Mouse (Mus musculus): ENCODE measurements around the gene Ptms.

The Ptms gene

DNA sequence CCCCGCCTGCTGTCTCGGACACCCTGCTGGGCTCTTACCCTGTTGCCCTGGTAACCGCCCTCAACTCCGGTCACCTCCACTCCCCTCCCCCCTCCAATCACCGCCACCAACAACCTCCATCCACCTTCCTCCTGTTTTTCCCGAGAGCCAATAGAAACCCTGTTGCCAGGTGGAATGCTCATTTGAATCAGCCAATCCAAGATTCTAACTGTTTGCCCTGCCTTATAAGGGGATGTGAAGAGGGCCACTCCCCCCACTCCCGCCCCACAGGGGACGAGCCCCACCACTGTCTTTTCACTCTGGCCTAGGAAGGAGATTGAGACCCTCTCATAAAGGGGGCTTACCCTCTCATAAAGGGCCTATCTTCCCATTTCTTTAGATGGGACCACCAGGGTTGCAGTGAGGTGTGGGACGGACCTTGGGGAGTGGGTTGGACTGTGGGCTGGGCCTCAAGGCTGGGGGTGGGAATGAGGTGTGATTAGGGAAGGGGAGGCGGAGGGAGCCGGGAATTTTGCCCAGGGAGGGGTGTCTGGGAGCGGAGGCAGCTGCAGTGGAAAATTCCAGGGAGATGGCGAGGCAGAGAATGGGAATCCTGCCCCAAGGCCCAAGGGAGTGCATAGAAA, at the start of gene Ptms:
Gene Ptms (minus strand): TSS at position 409 of the 623 bp plus-strand sequence.
- peak; percentile 99 for DNase-seq (ENCODE audit: low read depth, low spot score)

DNA sequence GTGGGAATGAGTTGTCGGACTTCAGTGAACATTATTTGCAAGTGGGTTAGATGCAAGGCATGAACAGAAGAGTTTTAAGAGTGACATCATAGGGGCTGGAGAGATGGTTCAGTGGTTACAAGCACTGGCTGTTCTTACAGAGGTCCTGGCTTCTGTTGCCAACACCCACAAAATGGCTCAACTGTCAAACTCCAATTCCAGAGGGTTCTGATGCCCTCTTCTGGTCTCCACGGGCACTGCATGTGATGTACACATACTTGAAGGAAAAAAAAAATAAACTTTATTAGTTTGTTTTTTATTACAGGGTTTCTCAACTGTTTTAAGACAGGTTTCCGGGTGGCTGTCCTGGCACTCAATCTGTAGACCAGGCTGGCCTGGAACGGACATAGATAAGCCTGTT, 47.9 kb upstream of the Ptms start:
- no peak for DNase-seq (ENCODE audit: low read depth, low spot score)

DNA sequence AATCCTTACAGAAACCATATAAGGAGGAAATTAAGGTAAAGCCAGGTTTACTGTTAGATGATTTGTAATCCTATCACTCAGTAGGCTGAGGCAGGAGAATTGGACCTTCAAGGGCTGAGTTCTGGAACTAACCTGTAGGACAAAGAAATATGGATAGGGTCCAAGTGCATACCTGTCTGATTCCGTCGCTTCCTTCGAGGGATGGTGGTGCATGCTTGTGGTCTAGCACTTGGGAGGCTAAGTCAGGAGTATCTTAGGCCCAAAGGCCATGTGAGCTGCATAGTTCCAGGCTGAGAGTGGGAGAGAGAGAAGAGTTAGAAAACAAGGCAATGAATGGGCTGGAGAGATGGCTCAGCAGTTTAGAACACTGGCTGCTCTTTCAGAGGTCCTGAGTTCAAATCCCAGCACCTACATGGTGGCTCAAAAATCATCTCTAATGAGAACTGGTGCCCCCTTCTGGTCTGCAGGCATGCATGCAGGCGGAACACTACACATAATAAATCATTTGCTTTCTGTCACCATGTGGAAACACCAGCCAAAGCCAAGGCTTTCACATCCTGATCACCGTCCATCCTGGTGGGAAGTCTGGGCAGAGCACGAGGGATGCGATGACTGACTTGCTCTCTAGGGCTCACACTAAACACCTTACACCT, 46.7 kb upstream of the Ptms start:
- DNase-seq (ENCODE audit: low read depth, low spot score): no peak

DNA sequence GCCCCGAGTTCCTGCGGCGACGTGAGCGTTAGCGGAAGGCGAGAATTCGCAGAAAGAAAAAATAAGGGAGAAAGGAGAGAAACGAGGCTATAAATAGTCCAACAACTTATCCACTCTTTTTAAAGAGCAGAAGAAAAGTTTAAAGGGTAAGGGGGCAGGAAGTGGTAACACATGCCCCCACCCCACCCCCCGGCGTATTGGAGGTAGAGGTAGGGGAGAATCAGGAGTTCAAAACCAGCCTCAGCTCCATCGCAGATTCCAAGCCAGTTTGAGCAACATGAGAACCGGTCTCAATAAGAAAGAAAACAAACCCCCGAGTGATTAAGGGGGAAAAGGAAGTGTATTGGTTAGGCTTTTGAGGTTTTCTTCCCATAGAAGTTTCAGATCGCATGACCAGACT, 45.8 kb upstream of the Ptms start:
- DNase-seq (ENCODE audit: low read depth, low spot score): no peak

DNA sequence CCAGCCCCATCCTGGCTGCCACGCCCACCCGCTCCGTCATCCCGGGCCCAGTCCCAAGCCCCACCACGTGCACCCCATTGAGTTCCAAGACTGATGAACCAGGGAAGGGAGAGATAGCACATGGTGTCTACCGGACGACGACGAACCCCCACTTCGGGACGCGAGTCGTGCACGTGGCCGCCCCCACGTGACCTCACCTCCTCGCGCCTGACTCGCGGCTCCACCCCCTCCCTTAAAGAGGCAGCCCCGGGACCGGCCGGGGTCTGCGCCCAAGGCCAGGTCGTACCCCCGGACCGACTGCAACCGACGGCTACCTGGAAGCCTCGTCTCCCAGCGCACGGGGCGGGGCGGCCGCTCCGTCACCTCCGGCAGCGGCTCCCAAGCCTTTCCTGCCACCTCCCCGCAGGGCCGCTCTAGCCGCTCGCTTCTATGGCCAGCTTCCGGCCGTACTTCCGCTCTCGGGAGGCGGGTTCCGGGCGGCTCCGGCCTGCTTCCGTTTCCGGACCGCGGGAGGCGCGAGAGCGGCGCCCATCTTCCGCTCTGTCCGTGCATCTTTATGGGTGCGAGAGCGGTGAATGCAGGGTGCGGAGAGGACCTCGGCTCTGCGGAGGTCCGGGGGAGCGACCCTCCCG, 45.3 kb upstream of the Ptms start, which contains the start of gene Cops7a:
Gene Cops7a (minus strand): TSS at position 451 of the 632 bp plus-strand sequence.
- peak; percentile 93 for DNase-seq (ENCODE audit: low read depth, low spot score)

DNA sequence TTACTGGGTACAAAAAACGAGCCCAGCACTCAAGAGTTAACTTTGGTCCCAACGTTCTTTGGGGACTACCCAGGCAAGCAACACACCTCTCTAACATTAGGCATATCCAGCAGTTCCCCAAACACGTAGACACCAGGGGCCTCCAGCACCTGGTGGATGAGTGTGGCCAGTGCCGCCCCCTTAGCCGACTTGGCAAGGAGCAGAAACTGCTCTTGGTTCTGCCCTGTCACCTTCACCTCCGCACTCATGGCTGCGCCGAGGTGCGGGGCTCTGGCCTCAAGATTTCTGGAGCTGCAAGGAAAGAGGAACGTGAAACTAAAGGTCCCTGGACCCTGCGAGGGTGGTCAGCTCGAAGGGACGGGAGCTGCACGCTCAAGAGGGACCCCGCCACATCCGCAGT, 44.7 kb upstream of the Ptms start:
- DNase-seq (ENCODE audit: low read depth, low spot score): no peak

DNA sequence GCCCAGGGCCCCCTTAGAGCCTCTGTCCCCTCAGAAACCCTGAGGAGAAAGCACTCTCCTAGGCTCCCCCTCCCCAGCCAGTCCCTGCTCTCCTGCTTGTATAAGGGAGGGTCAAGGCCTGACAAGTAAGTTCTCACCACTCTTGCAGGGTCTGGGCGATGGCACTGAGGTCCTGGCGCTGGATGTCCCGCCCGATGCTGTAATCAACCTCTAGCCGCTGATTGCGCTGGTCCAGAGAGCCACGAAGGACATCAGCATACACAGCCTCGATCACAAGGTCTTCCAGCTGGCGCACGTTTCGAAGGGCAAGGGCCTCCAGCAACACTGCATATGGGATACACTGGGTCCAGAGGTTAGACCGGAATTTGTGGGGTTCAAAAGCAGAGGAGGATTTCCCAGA, 41.1 kb upstream of the Ptms start:
- no peak for DNase-seq (ENCODE audit: low read depth, low spot score)

DNA sequence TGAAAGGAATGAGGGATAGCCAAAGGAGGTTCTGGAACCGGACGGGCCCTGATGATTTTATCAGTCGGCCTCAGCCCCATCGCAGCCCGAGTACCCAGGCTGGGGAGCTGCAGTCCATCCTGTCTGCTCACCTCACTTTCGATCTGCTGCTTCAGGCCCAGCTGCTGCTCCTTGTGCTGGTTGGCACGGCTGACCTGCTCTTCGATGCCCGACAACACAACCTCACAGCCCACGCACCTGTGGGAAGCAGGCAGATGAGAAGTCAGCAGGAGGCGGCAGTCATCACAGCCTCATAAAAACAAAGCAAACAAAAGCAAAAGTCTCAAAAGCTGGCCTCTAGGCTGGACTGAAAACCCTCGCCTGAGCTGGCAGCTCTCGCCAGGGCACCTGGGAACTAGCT, 40.1 kb upstream of the Ptms start:
- DNase-seq (ENCODE audit: low read depth, low spot score): no peak

DNA sequence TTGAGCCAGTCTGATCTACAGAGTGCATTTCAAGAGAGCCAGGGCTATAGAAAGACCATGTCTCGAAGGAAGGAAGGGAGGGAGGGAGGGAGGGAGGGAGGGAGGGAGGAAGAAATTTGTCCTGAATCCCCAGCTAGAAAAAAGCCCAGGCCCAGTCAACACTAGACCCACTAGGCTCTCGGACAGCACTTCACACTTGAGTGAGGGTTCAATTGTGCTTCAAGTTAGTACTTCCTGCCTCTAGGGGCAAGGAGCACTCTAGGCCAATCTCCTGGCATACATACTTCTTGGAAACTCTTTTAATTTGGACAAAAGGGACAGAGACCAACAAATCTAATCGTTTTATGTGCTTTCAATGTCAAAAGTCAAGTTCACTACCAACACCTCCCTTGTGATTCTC, 38.2 kb upstream of the Ptms start:
- DNase-seq (ENCODE audit: low read depth, low spot score): no peak

DNA sequence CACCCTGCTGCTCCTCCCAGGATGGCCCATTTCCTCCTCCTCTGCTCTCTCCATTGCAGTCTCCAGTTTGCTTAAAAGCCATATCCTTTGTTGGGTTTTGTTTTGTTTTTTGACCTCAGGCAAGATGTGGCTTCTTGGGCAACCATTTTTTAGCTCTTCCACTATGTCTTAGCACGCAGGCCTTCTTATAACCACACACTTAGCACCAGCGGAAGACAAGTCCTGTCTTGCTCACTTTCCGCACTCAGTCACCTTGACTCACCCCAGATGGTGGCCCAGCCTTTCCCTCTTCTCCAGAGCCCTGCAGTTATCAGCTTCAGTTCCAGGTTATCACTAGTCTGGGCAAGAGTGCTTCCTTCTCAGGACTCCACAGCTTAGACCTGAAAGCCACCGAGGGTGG, 35.3 kb upstream of the Ptms start:
- no peak for DNase-seq (ENCODE audit: low read depth, low spot score)

DNA sequence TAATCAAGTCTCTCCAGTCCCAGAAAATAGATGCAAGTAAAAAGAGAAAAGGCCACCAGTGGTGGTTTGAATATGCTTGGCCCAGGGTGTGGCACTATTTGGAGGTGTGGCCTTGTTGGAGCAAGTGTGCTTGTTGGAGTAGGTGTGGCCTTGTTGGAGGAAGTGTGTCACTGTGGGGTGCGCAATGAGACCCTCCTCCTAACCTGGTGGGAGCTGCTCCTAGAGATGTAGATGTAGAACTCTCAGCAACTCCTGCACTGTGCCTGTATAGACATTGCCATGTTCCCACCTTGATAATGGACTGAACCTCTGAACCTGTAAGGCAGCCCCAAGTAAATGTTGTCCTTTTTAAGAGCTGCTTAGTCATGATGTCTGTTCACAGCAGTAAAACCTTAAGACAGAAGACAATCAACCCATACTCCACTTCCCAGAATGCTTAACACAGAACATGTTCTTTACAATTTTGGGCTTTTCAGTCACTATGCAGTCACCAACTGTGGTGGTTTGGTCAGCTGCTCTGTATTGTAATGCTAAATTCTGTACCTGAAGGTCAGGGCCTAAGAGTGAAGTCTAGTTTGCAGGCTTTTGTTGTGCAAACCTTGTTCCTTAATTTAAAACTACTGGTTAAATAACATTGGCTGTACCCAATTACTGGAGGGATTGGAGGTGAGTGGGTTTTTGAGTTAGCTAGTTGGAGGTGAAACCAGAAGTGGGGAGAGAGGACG, 34.2 kb upstream of the Ptms start:
- no peak for DNase-seq (ENCODE audit: low read depth, low spot score)

DNA sequence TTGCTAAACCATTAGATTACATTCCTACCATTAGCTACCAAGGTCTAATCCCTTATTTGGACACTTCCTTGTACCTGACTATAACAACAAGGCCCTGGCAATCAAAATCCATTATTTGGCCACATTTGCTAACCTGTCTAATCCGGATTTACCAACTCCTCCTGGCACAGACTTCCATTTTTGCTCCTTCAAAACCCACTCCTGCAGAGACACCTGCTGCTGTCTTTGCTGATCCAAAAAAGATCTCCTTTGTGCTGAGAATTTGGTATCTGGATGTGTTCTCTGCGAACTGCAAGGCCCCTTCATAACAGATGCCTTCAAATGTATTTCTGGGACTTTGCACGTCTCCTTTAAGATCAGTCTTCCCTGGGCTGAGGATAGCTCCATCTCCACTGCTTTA, 23.6 kb upstream of the Ptms start:
- DNase-seq (ENCODE audit: low read depth, low spot score): no peak

DNA sequence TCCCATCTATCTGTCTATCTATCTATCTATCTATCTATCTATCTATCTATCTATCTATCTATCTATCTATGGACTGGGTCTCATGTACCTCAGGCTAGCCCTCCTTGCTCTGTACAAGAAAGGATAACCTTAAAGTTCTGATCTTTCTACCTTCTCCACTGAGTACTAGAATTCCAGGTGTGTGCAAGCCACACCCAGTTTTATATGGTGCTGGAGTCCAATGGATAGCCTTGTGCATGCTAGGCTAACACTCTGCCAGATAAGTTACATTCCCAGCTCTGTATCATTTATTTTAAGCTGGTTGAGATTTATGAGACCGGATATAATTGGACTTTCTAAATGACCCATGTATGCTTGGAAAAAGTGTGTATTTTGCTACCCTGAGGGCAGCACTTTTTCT, 21.8 kb upstream of the Ptms start:
- no peak for DNase-seq (ENCODE audit: low read depth, low spot score)

DNA sequence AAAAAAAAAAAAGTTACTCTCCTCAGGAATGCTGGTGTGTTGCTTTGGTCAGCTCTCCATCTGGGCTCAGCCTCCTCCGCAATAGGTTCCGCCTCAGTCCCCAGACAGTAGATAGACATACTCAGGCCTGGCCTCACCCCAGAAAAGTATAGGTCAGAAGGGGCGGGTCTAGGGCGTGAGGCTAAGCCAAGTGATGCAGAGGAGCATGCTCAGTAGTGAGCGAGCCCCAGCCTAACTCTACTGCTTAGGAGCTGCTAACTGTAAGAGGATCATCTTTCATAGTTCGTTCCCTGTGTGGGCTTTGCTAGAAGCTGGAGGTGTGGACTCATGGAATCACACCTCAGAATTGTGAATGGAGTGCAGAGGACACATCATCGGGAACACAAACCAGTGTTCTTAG, 18.7 kb upstream of the Ptms start:
- no peak for DNase-seq (ENCODE audit: low read depth, low spot score)

DNA sequence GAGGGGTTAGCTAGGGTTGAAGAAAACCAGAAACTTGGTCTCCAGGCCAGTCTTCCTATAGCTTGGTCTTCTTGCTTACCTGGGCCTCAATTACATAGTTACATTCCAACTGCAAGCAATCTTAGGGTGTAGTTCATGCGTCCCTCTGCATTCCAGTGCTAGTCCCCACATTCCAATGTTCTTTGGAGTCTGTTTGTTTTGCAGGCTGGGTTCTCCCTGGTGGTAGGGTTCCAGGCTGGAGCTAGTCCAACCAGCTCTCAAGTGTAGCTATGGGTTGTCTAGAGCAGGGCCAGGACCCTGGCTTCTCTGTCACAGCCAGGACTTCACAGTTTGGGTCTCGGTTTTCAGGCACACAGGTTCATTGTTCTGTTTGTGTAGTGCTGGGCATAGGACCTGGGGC, 17.6 kb upstream of the Ptms start:
- no peak for DNase-seq (ENCODE audit: low read depth, low spot score)

DNA sequence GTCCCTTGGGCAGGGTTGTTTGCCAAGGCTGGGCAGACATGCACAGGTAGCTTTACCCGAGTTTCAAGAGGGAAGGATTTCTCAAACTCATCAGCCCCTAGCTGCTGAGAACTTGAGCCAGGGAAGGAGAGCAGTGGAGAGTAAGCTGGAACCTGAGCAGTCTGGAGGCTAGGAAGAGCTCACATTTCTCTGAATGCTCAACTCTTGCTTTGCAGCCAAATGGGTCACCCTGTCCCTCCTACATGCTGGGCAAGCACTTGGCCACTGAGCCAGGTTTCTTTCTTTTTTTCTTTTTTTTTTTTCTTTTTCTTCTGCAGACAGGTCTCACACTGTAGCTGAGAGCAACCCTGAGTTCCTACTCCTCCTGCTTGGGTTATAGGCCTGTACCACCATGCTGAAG, 16.8 kb upstream of the Ptms start:
- no peak for DNase-seq (ENCODE audit: low read depth, low spot score)

DNA sequence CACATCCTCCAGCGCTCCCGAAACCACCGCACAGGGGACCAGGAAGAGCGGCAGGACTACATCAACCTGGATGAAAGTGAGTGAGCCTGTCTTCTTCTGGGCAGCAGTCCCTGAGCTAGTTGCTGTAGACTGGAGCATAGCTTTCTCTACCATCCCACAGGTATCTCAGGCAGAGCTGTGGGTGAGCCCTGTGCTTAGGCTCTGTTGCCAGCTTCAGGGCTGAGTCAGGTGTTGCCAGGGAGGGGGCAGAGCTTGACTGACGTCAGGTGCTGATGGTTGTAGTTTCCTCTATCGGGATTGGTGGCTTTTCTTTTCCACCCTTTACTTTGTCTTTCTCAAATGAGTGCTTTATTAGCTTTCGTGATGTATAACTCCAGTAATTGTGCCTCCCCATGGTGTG, 14.8 kb upstream of the Ptms start:
- no peak for DNase-seq (ENCODE audit: low read depth, low spot score)

DNA sequence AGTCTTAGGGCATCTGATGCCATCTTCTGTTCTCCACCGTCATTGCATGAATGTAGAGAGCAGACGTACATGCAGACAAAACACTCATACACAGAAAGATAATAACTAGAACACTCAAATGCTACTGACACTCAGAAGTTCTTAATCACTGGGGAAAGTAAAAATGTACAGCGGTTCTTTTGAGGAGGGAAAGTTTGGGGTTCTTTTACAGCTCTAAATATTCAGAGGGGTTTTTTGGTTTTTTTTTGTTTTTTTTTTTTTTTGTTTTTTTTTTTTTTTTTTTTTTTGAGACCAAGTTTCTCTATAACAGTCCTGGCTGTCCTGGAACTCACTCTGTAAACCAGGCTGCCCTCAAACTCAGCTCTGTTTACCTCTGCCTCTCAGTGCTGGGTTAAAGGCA, 13.2 kb upstream of the Ptms start:
- no peak for DNase-seq (ENCODE audit: low read depth, low spot score)

DNA sequence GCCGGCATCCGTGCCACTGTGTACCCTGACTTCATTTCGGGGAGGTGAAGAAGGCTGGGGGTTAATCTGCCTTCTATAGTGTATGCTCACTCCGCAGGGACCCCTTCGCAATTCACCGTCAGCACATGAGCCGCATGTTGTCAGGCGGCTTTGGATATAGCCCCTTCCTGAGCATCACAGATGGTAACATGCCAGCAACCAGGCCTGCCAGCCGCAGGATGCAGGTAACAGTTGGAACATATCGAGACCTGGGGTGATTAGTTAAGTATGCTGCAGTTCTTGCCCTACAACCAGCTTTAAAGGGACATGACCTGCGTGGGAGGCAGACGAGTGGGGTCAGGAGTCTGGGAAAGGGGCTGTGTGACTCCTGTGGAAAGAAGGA, 12.4 kb upstream of the Ptms start:
- no peak for DNase-seq (ENCODE audit: low read depth, low spot score)

DNA sequence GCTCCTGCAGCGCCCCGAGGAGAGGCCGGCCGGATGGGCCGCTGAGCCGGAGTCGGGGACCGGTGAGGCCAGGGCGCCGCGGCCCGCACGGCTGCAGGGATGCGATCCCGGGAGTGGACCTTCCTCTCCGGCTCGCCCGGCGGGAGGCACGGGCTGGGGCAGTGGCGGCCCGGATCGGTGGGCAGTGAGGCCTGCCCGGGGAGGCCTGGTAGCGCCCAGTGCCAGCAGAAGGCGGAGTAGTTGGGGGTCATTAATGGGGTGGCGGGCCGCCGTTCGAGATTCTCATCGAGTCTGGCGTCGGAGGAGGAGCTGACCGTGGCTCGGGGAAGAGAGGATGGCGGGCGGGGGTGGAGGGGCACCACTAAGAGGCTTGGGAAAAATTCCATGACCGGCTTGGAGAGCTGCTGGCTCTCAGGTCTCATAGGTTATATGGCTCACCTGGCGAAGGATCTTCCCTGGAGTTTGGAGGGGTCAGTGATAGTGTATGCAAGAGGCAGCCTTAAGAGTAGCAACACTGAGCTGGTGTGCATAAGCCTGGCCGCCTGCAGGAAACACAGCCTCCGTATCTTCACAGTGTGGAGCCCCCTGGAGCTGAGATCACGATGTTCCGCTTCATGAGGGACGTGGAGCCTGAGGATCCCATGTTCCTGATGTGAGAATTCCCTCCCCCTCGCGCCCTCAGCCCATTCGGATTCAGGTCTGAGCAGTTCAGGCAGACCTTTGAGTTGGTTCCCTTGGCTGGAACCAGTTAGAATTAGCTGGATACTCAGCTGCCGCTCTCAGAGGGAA, 11.8 kb upstream of the Ptms start:
- DNase-seq (ENCODE audit: low read depth, low spot score): no peak

DNA sequence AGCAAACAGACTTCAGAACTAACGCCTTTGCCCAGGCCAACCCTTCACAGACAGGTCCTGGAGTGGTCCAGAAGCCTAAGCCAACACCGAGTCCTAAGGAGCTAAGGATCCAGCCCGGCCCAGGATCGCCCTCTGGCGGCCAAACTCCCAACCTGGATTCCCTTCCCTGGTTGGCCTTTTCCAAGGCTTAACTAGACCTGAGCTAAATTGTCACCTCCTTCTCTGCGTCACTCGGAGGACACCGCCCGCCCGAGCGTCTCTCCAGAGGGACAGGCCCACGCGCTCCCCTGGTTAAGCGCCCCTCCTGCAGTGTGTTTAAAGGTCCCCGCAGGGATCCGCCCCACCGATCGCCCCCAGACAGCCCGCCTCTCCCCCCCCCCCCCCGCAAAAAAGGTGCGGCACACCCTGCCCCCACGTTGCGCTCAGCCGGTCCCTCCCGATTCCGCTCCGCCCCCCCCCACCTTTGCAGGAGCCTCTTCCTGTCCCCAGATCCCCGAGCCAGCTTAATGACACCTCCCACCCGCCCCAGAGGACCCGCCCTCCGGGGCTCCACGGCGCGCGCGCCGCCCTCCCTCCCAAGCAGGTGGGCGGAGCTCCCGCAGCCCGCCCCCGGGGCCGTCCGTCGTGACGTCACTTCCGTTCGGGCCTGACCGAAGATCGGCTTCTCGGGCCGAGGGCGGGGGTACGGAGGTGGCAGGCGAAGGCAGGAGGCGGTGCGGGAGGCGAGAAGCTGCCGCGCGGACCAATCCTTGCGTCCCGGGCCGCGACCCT, 11.0 kb upstream of the Ptms start, which contains the start of gene Mlf2:
Gene Mlf2 (plus strand): TSS at position 633 of the 771 bp plus-strand sequence.
- peak; percentile 99 for DNase-seq (ENCODE audit: low read depth, low spot score)

All from WW6 (cell line).